Mouse (Mus musculus): ENCODE data around the gene Ctse. TPM values are rescaled to one million over a fixed set of nuclear protein-coding genes. Genes with fewer than 3 reads are reported as not detected.

Gene Ctse
- total and polyA plus RNA-seq, 2 experiments from 2014 or later: 0.27 to 5.2 TPM

DNA sequence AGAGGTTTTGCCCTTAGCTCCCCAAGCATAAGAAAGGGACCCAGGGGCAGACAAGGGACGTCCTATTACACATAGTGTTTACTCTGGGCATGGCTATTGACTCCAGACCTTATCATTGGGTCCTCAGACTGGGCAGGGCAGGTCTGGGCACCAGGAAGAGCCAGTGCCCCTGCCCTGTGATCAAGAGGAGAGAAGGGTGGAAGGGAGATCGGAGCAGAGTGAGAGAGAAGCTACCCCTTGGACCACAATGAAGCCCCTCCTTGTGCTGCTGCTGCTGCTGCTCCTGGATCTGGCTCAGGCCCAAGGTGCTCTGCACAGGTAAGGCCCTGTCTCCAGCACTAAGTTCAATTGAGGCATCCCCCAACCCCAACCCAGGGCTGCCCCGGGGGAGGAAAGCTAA lies 23.6 kb downstream of the Ctse start:
- no peak for DNase-seq (ENCODE audit: low spot score)
- WGBS: 62% methylated on average over 3 of the region's 3 CpGs
- Histone ChIP-seq H3K4me1 (ENCODE audit: control insufficient read depth, insufficient read depth) (peaks cover 3% of the 10 kb centered on the region; the same call in 1 of the 2 replicates), H3K9ac (replicated peaks; ENCODE audit: low read depth, low read length) (no peak overlapping the region), H3K4me3 (ENCODE audit: low read depth, low read length) (no peak overlapping the region), H3K9me3 (replicated peaks; ENCODE audit: control insufficient read depth, low read length) (no peaks in the 10 kb centered on the region), H3K27ac (ENCODE audit: low read depth) (no peak overlapping the region), H3K27me3 (ENCODE audit: control insufficient read depth, insufficient read depth, low read length) (no peaks in the 10 kb centered on the region), H3K36me3 (replicated peaks; ENCODE audit: control insufficient read depth, insufficient read depth, low read length) (no peaks in the 10 kb centered on the region), H3K4me2 (ENCODE audit: low read depth, low read length) (no peak overlapping the region)
- no peak for ATAC-seq (ENCODE audit: insufficient read depth, low read depth)
- TF ChIP-seq CTCF (IDR thresholded peaks at IDR 0.05; ENCODE audit: low read depth) (no peak), EP300 (IDR thresholded peaks at IDR 0.05; ENCODE audit: low read depth) (no peak)

- TF ChIP-seq CTCF (IDR thresholded peaks at IDR 0.05; ENCODE audit: low read depth): no peak
- no peak for TF ChIP-seq EP300 (IDR thresholded peaks at IDR 0.05; ENCODE audit: low read depth)
- H3K4me3 ChIP-seq (ENCODE audit: low read depth, low read length): no peak overlapping the region
- H3K4me1 ChIP-seq (ENCODE audit: control insufficient read depth, insufficient read depth): no peaks in the 10 kb centered on the region
- no peaks in the 10 kb centered on the region for H3K9me3 ChIP-seq (replicated peaks; ENCODE audit: control insufficient read depth, low read length)
- DNase-seq (ENCODE audit: low spot score) (no peak), ATAC-seq (ENCODE audit: insufficient read depth, low read depth) (no peak)
- H3K36me3 ChIP-seq (replicated peaks; ENCODE audit: control insufficient read depth, insufficient read depth, low read length): no peaks in the 10 kb centered on the region
- no peak overlapping the region for H3K9ac ChIP-seq (replicated peaks; ENCODE audit: low read depth, low read length)
- H3K27ac ChIP-seq (ENCODE audit: low read depth): no peak overlapping the region
- no peaks in the 10 kb centered on the region for H3K27me3 ChIP-seq (ENCODE audit: control insufficient read depth, insufficient read depth, low read length)
- WGBS: 78% methylated on average over 9 of the region's 9 CpGs
- no peak overlapping the region for H3K4me2 ChIP-seq (ENCODE audit: low read depth, low read length)
These were observed 25.3 kb downstream of the Ctse start for GRCm38 (mm10) chr1:131663286-131663995.

GRCm38 (mm10) chr1:131664136-131664535 lies 26.0 kb downstream of the Ctse start:
- Histone ChIP-seq H3K4me1 (ENCODE audit: control insufficient read depth, insufficient read depth) (no peaks in the 10 kb centered on the region), H3K36me3 (replicated peaks; ENCODE audit: control insufficient read depth, insufficient read depth, low read length) (no peaks in the 10 kb centered on the region), H3K9ac (replicated peaks; ENCODE audit: low read depth, low read length) (no peak overlapping the region), H3K27ac (ENCODE audit: low read depth) (no peak overlapping the region), H3K4me3 (ENCODE audit: low read depth, low read length) (no peak overlapping the region), H3K27me3 (ENCODE audit: control insufficient read depth, insufficient read depth, low read length) (no peaks in the 10 kb centered on the region), H3K9me3 (replicated peaks; ENCODE audit: control insufficient read depth, low read length) (no peaks in the 10 kb centered on the region), H3K4me2 (ENCODE audit: low read depth, low read length) (no peak overlapping the region)
- ATAC-seq (ENCODE audit: insufficient read depth, low read depth): no peak
- no peak for DNase-seq (ENCODE audit: low spot score)
- TF ChIP-seq EP300 (IDR thresholded peaks at IDR 0.05; ENCODE audit: low read depth): no peak
- no peak for TF ChIP-seq CTCF (IDR thresholded peaks at IDR 0.05; ENCODE audit: low read depth)
- WGBS: 83% methylated on average over 5 of the region's 5 CpGs

DNA sequence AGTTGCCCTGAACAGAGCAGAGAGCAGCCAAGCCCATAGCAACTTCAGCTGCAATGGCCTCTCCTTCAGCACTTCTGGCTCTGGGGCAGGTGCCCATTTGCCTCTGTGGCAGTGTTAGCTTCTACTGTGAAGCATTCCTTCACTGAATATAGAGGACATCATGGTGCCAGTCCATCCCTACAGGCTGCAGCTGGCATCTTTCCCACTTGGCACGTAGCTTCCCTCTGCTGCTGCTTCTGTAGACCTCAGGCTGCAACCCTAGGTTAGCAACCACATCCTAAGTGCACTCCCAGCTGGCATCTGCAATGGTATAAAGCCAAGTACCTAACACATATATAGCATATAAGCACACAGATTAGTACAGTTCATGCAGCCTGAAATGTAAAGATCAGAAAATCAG lies 27.8 kb downstream of the Ctse start:
- 38% methylated on average over 1 of the region's 1 CpGs for WGBS
- H3K36me3 ChIP-seq (replicated peaks; ENCODE audit: control insufficient read depth, insufficient read depth, low read length): no peaks in the 10 kb centered on the region
- no peak overlapping the region for H3K27ac ChIP-seq (ENCODE audit: low read depth)
- TF ChIP-seq EP300 (IDR thresholded peaks at IDR 0.05; ENCODE audit: low read depth): no peak
- no peak for TF ChIP-seq CTCF (IDR thresholded peaks at IDR 0.05; ENCODE audit: low read depth)
- H3K27me3 ChIP-seq (ENCODE audit: control insufficient read depth, insufficient read depth, low read length): no peaks in the 10 kb centered on the region
- no peak for DNase-seq (ENCODE audit: low spot score)
- H3K9me3 ChIP-seq (replicated peaks; ENCODE audit: control insufficient read depth, low read length): no peaks in the 10 kb centered on the region
- no peaks in the 10 kb centered on the region for H3K4me1 ChIP-seq (ENCODE audit: control insufficient read depth, insufficient read depth)
- H3K4me2 ChIP-seq (ENCODE audit: low read depth, low read length): no peak overlapping the region
- H3K9ac ChIP-seq (replicated peaks; ENCODE audit: low read depth, low read length): no peak overlapping the region
- no peak overlapping the region for H3K4me3 ChIP-seq (ENCODE audit: low read depth, low read length)
- no peak for ATAC-seq (ENCODE audit: insufficient read depth, low read depth)

DNA sequence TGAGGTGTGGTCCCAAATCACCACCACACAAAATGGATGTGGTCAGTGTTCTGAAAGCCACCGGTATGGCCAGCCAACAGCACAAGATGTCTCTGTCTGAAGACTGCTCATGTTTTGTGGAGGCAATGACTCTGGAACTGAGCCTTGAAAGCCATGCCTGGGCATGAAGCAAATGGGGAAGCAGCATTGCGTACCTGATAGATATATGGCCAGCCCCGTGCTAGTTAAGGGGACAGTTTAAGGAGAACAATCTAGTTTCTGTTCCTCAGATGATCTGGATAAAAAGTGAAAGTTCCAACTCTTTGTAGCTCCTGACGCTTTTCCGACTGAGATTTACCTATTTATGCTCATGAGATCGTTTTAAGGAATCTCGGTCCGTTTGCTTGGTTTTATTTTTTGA lies 33.0 kb downstream of the Ctse start:
- Histone ChIP-seq H3K9me3 (replicated peaks; ENCODE audit: control insufficient read depth, low read length) (no peaks in the 10 kb centered on the region), H3K27ac (ENCODE audit: low read depth) (no peak overlapping the region), H3K4me3 (ENCODE audit: low read depth, low read length) (no peak overlapping the region), H3K4me2 (ENCODE audit: low read depth, low read length) (no peak overlapping the region), H3K27me3 (ENCODE audit: control insufficient read depth, insufficient read depth, low read length) (no peaks in the 10 kb centered on the region), H3K9ac (replicated peaks; ENCODE audit: low read depth, low read length) (no peak overlapping the region), H3K36me3 (replicated peaks; ENCODE audit: control insufficient read depth, insufficient read depth, low read length) (no peaks in the 10 kb centered on the region), H3K4me1 (ENCODE audit: control insufficient read depth, insufficient read depth) (no peaks in the 10 kb centered on the region)
- DNase-seq (ENCODE audit: low spot score): no peak
- no peak for ATAC-seq (ENCODE audit: insufficient read depth, low read depth)
- 82% methylated on average over 8 of the region's 8 CpGs for WGBS
- TF ChIP-seq EP300 (IDR thresholded peaks at IDR 0.05; ENCODE audit: low read depth) (no peak), CTCF (IDR thresholded peaks at IDR 0.05; ENCODE audit: low read depth) (no peak)

- ATAC-seq (ENCODE audit: insufficient read depth, low read depth): no peak
- Histone ChIP-seq H3K9me3 (replicated peaks; ENCODE audit: control insufficient read depth, low read length) (no peaks in the 10 kb centered on the region), H3K9ac (replicated peaks; ENCODE audit: low read depth, low read length) (no peak overlapping the region), H3K4me2 (ENCODE audit: low read depth, low read length) (no peak overlapping the region), H3K4me1 (ENCODE audit: control insufficient read depth, insufficient read depth) (no peaks in the 10 kb centered on the region), H3K27ac (ENCODE audit: low read depth) (no peak overlapping the region), H3K27me3 (ENCODE audit: control insufficient read depth, insufficient read depth, low read length) (no peaks in the 10 kb centered on the region), H3K4me3 (ENCODE audit: low read depth, low read length) (no peak overlapping the region), H3K36me3 (replicated peaks; ENCODE audit: control insufficient read depth, insufficient read depth, low read length) (no peaks in the 10 kb centered on the region)
- WGBS: 74% methylated on average over 7 of the region's 7 CpGs
- TF ChIP-seq EP300 (IDR thresholded peaks at IDR 0.05; ENCODE audit: low read depth) (no peak), CTCF (IDR thresholded peaks at IDR 0.05; ENCODE audit: low read depth) (no peak)
- no peak for DNase-seq (ENCODE audit: low spot score)
These were observed 34.3 kb downstream of the Ctse start for GRCm38 (mm10) chr1:131672361-131672760.
